29 mouse cellular contexts compared by ENCODE assay signal in genomic region chr1:191732623-191733022, GRCm38 (mm10).
"Had no signal": no experiment of that assay in that cellular context is flagged by ENCODE, and none has a peak within 500 bp of the region (broad histone marks: within the 10 kb centered on the region; RNA-seq: fewer than 3 reads in every experiment).

No protein-coding gene starts in this region.

- ATAC-seq: liver, embryonic 12.5 days; liver, postnatal 0 days; lung, postnatal 0 days; midbrain, embryonic 13.5 days; midbrain, embryonic 15.5 days; midbrain, embryonic 16.5 days had no signal

- H3K4me1 ChIP-seq: limb, embryonic 10.5 days; limb, embryonic 13.5 days; limb, embryonic 15.5 days; liver, embryonic 12.5 days; liver, embryonic 13.5 days; liver, embryonic 15.5 days; lung, embryonic 15.5 days; midbrain, embryonic 10.5 days; midbrain, embryonic 12.5 days; midbrain, embryonic 13.5 days; midbrain, embryonic 15.5 days had no signal

- H3K9me3 ChIP-seq: limb, embryonic 10.5 days; limb, embryonic 12.5 days; limb, embryonic 13.5 days; limb, embryonic 15.5 days; liver, embryonic 12.5 days; liver, embryonic 13.5 days; liver, embryonic 15.5 days; lung, embryonic 15.5 days; megakaryocyte, embryonic 14.5 days; midbrain, embryonic 10.5 days; midbrain, embryonic 12.5 days; midbrain, embryonic 13.5 days; midbrain, embryonic 15.5 days had no signal

- H3K36me3 ChIP-seq: liver, embryonic 13.5 days; liver, embryonic 15.5 days had no signal

- DNase-seq: left cerebral cortex, postnatal 4 days; liver; liver, embryonic 13.5 days; liver, postnatal 0 days; lung, adult 18-20 months; lung, adult 2 months; lung, embryonic 14.5 days; lung, postnatal 10 days; lung, postnatal 14 days; lung, postnatal 36 days; lung, postnatal 4 days; midbrain, embryonic 14.5 days had no signal

- H3K4me3 ChIP-seq: limb, embryonic 10.5 days; limb, embryonic 12.5 days; limb, embryonic 13.5 days; limb, embryonic 15.5 days; liver, embryonic 12.5 days; liver, embryonic 13.5 days; liver, embryonic 15.5 days; lung, embryonic 15.5 days; megakaryocyte, embryonic 14.5 days; midbrain, embryonic 10.5 days; midbrain, embryonic 12.5 days; midbrain, embryonic 13.5 days; midbrain, embryonic 15.5 days; myocyte had no signal

- H3K27ac ChIP-seq: limb, embryonic 10.5 days; limb, embryonic 12.5 days; limb, embryonic 13.5 days; limb, embryonic 15.5 days; liver, embryonic 12.5 days; liver, embryonic 13.5 days; liver, embryonic 14.5 days; liver, embryonic 15.5 days; lung, embryonic 15.5 days; macrophage; midbrain, embryonic 10.5 days; midbrain, embryonic 12.5 days; midbrain, embryonic 13.5 days; midbrain, embryonic 15.5 days had no signal

- H3K27me3 ChIP-seq: limb, embryonic 12.5 days; limb, embryonic 13.5 days; limb, embryonic 15.5 days; liver, embryonic 12.5 days; liver, embryonic 13.5 days; liver, embryonic 15.5 days; lung, embryonic 15.5 days; megakaryocyte, embryonic 14.5 days; midbrain, embryonic 12.5 days; midbrain, embryonic 13.5 days; midbrain, embryonic 15.5 days had no signal
